Comparison of ENCODE assay signal across 38 mouse cellular contexts in genomic region chr13:41226513-41226912, GRCm38 (mm10). TPM values are rescaled to one million over a fixed set of nuclear protein-coding genes. Genes with fewer than 3 reads are reported as not detected.
"Had no signal": no experiment of that assay in that cellular context is flagged by ENCODE, and none has a peak within 500 bp of the region (broad histone marks: within the 10 kb centered on the region; RNA-seq: fewer than 3 reads in every experiment).

No protein-coding gene starts in this region.

- H3K9me3 ChIP-seq: heart, embryonic 13.5 days; heart, embryonic 15.5 days; intestine, embryonic 15.5 days; limb, embryonic 10.5 days; liver, embryonic 13.5 days; liver, embryonic 15.5 days had no signal

- DNase-seq: gastrocnemius, adult 2 months; gastrocnemius, postnatal 10 days; gastrocnemius, postnatal 25 days; heart, adult 2 months; heart, postnatal 4 days; kidney, adult 18-20 months; kidney, adult 8-10 months; kidney, postnatal 10 days; kidney, postnatal 25 days; kidney, postnatal 4 days; liver, embryonic 13.5 days had no signal

- H3K36me3 ChIP-seq: heart, embryonic 13.5 days; heart, embryonic 15.5 days; hindbrain, embryonic 10.5 days; hindbrain, embryonic 12.5 days; intestine, embryonic 15.5 days; limb, embryonic 10.5 days; limb, embryonic 12.5 days; liver, embryonic 13.5 days; liver, embryonic 15.5 days had no signal

- ATAC-seq: hindbrain, embryonic 16.5 days; inflammation-experienced regulatory T-cells, adult 6 months; intestine, embryonic 15.5 days; intestine, postnatal 0 days had no signal

- H3K9ac ChIP-seq: heart, embryonic 13.5 days; heart, embryonic 15.5 days; hindbrain, embryonic 12.5 days; hindbrain, embryonic 14.5 days; intestine, embryonic 15.5 days; limb, embryonic 12.5 days; liver, embryonic 13.5 days; liver, embryonic 15.5 days had no signal

- H3K4me3 ChIP-seq: gastrocnemius, adult 2 months; heart, adult 2 months; heart, embryonic 13.5 days; heart, embryonic 15.5 days; hindbrain, embryonic 10.5 days; hindbrain, embryonic 12.5 days; intestine, embryonic 15.5 days; layer of hippocampus, adult 2 months; left cerebral cortex, adult 2 months; limb, embryonic 10.5 days; limb, embryonic 12.5 days; liver, embryonic 13.5 days; liver, embryonic 15.5 days had no signal

- H3K4me2 ChIP-seq: heart, embryonic 11.5 days; heart, embryonic 13.5 days; heart, embryonic 15.5 days; hindbrain, embryonic 12.5 days; hindbrain, embryonic 14.5 days; intestine, embryonic 15.5 days; limb, embryonic 12.5 days; liver, embryonic 13.5 days; liver, embryonic 15.5 days had no signal

- H3K27me3 ChIP-seq: heart, embryonic 13.5 days; heart, embryonic 15.5 days; hindbrain, embryonic 12.5 days; intestine, embryonic 15.5 days; limb, embryonic 12.5 days; liver, embryonic 13.5 days; liver, embryonic 15.5 days had no signal

- H3K27ac ChIP-seq: gastrocnemius, adult 2 months; heart, adult 2 months; heart, embryonic 13.5 days; heart, embryonic 15.5 days; hindbrain, embryonic 10.5 days; hindbrain, embryonic 12.5 days; hindbrain, embryonic 14.5 days; intestine, embryonic 15.5 days; layer of hippocampus, adult 2 months; left cerebral cortex, adult 2 months; limb, embryonic 10.5 days; limb, embryonic 12.5 days; liver, embryonic 13.5 days; liver, embryonic 15.5 days had no signal

- H3K4me1 ChIP-seq: heart, embryonic 13.5 days; heart, embryonic 15.5 days; hindbrain, embryonic 10.5 days; hindbrain, embryonic 12.5 days; intestine, embryonic 15.5 days; limb, embryonic 10.5 days; limb, embryonic 12.5 days; liver, embryonic 13.5 days; liver, embryonic 15.5 days had no signal

RNA-seq across cellular contexts. Expression of gene Elovl2, which starts 6.3 kb away (rescaled TPM):
- total RNA-seq: gastrocnemius, postnatal 25 days; granulocyte monocyte progenitor cell, adult 5-6 weeks had no signal
- polyA plus RNA-seq: inflammation-experienced regulatory T-cells, adult 6 months had no signal

RNA-seq across cellular contexts. Expression of gene Gm17364, which starts 47.3 kb away (rescaled TPM):
- total RNA-seq: gastrocnemius, adult 2 months; gastrocnemius, postnatal 10 days; gastrocnemius, postnatal 25 days; gastrocnemius, postnatal 4 days; granulocyte monocyte progenitor cell, adult 5-6 weeks; heart, adult 2 months; heart, postnatal 25 days; heart, postnatal 4 days; layer of hippocampus, adult 2 months; layer of hippocampus, postnatal 10 days; layer of hippocampus, postnatal 25 days; left cerebral cortex, adult 2 months; left cerebral cortex, postnatal 14 days; left cerebral cortex, postnatal 36 days had no signal
- polyA plus RNA-seq: frontal cortex, adult 2 months; heart, adult 2 months; heart, embryonic 11.5 days; heart, embryonic 13.5 days; heart, embryonic 15.5 days; heart, postnatal 0 days; hindbrain, embryonic 10.5 days; hindbrain, embryonic 12.5 days; hindbrain, embryonic 14.5 days; hindbrain, embryonic 16.5 days; inflammation-experienced regulatory T-cells, adult 6 months; intestine, embryonic 15.5 days; intestine, postnatal 0 days; kidney, embryonic 14.5 days; kidney, embryonic 16.5 days; limb, embryonic 10.5 days; limb, embryonic 12.5 days; limb, embryonic 14.5 days; liver, embryonic 13.5 days; liver, embryonic 15.5 days had no signal
